Mouse (Mus musculus) inflammation-experienced regulatory T-cells, adult 6 months (primary cell): ENCODE data around the gene Batf3. TPM values are rescaled to one million over a fixed set of nuclear protein-coding genes. Genes with fewer than 3 reads are reported as not detected.

Source experiments
- ATAC-seq: one replicate; pipeline ENCODE4 v1.8.0; 2017
- polyA plus RNA-seq, 3 experiments: library from polyadenylated mRNA; unstranded; fragments of 100-300 nt; shearing (Covaris generic); gene quantifications; one replicate each; pipeline ENCODE4 v1.2.1; 2017

Batf3 gene
- polyA plus RNA-seq, 3 experiments from 2014 or later, result 1.4 TPM; not detected in 2

- no peak for ATAC-seq
These were observed 10.7 kb upstream of the Batf3 start for GRCm38 (mm10) chr1:191086960-191087359.

GRCm38 (mm10) chr1:191087955-191088354 is 9.7 kb upstream of the Batf3 start:
- ATAC-seq, result no peak

DNA sequence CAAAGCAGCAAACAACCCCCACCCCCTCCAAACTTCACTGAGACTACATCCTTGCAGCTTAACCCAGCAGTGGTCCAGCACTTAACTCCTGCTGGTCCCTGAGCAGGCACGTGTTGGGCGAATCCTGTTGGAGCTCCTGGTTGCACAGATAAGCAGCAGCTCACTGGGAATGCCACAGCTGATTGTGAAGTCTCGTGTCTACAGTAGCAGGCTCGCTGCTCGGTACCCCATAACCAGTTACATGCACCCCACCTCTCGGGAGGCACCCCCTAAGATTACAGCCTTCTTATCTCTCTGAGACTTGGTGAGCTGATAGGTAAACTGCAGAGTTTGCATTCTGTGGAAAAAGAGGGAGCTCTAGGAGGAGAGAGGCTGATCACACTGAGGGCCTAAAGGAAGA is 8.3 kb upstream of the Batf3 start:
- ATAC-seq, result no peak

DNA sequence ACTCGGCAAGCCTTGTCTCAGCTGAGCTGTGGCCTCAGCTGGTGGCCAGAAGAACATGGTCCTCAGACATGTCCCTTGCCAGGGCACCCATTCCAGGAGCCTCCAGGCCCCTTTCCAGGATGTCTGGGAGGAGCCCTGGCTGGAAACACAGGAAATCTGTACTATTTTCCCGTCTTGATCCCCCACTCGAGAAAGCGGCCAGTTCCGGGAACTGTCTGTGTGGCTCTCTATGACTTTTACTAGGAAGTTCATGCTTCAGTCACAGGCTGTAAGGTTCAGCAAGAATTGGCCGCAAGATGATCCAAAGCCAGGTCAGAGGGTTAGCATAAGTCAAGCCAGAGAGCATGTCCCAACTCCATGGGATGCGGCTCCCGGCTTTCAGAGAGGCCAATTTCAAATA is 5.6 kb upstream of the Batf3 start:
- ATAC-seq, result no peak

DNA sequence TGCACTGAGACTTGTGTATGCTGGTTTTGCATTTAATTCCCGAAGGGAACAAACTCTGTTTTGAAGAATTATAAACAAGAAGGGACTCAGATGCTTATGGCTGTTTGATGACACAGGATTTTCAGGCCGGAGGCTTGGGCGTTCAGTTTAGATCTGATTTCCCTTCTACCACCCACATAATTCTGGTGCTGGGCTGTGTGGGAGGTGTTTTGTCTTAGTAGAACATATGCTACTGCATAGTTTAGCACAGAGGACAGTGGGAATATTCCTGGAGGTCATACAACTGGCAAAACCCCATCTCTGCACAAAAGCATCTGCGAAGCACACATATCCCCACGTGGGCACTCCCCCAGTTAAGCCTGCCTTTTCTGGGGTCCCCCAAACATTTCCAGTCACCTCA is 4.1 kb upstream of the Batf3 start:
- ATAC-seq, result no peak

- ATAC-seq, result no peak
These were observed 2.6 kb upstream of the Batf3 start for GRCm38 (mm10) chr1:191095019-191095418.

- ATAC-seq, result no peak
These were observed 571 bp upstream of the Batf3 start for GRCm38 (mm10) chr1:191096871-191097681.

- no peak for ATAC-seq
These were observed 1.5 kb downstream of the Batf3 start for GRCm38 (mm10) chr1:191099114-191099513.

- no peak for ATAC-seq
These were observed 2.2 kb downstream of the Batf3 start for GRCm38 (mm10) chr1:191099772-191100291.

GRCm38 (mm10) chr1:191102730-191103370 is 5.2 kb downstream of the Batf3 start:
- peak; percentile 48 for ATAC-seq

DNA sequence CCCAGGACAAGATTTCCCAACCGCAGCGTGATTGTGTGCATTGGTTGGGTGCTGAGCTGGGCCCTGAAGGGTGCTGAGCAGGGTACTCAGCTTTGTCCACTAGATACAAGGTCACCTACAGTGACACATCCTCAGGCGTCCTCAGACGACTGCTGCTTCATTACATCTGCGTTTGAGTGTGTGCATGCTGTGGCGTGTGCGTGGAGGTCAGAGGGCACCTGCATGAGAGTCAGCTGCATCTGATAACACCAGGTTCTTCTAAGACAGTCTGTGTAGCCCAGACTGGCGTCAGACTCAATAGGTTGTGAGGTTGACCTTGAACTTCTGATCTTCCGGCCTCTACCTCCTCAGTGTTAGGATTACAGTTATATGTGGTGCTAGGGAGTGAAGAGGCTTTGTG is 7.6 kb downstream of the Batf3 start:
- ATAC-seq, result no peak

- ATAC-seq, result no peak
These were observed 9.7 kb downstream of the Batf3 start for GRCm38 (mm10) chr1:191107306-191107705.

- ATAC-seq, result no peak
These were observed 12.3 kb downstream of the Batf3 start for GRCm38 (mm10) chr1:191109907-191110306.

GRCm38 (mm10) chr1:191111146-191111545 is 13.5 kb downstream of the Batf3 start:
- ATAC-seq, result peak; percentile 48

DNA sequence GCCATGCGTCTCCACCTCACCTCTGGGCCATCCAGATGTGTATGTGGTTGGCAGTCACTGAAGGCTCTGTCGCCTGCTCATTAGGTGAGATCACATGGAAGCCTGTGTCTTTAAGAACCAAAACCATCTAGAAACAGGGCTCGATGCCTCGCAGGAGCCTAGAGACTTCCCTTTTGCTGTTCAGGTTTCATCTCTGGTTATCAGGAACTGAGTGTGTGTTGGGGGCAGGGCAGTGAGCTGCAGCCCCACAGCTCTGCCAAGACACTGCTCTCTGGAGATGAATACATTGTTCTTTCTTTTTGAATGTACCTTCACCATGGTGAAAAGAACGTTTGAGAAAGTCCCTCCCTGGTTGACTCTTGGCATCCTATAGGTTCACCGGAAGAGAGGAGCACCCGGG is 17.2 kb downstream of the Batf3 start:
- ATAC-seq, result no peak

DNA sequence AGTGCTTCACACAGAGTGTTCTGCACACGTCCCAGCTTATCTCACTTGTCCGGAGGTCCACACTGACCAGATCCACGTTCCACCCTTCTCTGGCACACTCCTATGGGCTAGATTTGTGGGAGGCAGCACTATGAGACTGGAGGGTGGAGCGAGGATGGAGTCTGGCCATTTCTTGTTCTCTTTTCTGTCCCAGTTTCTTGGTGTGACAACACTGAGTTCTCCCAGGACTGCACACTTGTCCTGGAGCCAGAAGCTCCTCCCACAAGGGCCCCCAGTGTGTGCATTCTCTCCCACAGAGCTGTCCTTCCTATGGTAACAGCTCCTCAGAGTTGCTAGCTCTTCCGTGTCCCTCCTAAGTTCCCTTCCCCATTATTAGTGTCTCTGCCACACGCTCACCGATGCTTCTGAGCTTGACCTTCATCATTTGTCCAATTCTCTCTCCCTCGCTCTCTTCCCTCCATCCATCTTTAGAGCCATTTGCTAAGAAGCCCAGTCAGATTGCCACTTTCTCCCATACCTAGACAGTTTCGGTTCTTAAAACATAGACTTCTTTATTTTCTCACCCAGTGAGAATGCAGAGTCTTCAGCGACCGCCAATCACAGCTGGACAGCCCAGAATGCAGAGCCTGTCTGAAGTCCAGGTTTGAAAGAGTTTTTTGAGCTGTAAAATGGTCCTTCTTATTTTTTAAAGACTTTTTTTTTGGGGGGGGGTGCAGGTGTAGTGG is 18.0 kb downstream of the Batf3 start:
- no peak for ATAC-seq

DNA sequence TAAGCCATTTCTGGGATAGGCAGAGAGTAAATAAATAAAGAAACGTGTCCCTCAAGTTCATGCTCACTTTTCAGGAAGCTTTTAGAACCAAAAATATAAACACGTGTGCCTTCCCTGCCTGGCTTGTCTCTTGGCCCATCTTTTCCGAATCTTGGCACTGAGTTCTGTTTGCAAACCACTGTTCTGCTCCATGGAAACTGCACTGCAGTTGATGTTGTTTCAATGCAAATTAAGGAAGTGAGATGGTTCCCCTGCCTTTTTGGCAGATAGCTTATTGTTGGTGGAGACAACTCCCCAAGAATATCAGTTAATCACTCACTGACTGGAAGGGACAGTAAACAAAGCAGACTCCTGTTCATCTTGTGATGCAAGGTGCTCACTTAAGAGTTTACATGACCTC is 25.1 kb downstream of the Batf3 start:
- ATAC-seq, result no peak

GRCm38 (mm10) chr1:191123696-191124095 is 26.0 kb downstream of the Batf3 start:
- ATAC-seq, result no peak

DNA sequence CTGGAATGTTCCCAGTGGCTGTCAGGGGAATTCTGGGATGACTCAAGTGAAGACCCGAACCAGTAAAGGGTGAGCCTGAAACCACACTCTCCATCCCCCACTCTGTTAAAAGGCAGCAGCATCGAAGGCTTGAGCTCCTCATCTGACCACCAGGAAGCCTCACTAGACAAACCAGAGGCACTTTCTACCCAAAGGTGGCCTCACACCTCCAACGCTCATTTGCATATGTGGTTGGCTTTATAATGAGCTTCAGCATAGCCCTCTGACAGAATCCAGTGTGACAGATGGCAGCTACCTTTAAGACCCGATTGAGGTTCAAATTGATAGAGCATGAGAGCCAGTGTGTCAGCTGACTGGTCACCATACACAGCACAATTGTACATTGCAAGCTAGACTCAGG is 26.6 kb downstream of the Batf3 start:
- no peak for ATAC-seq

- peak; percentile 91 for ATAC-seq
These were observed 28.4 kb downstream of the Batf3 start for GRCm38 (mm10) chr1:191125811-191126638.

- no peak for ATAC-seq
These were observed 34.0 kb downstream of the Batf3 start for GRCm38 (mm10) chr1:191131692-191132091.

- ATAC-seq, result no peak
These were observed 34.6 kb downstream of the Batf3 start for GRCm38 (mm10) chr1:191132240-191132639.
